Mouse (Mus musculus) lung, embryonic 14.5 days (tissue): ENCODE measurements around the gene BC030867. TPM values are rescaled to one million over a fixed set of nuclear protein-coding genes. Genes with fewer than 3 reads are reported as not detected.
A peak's percentile ranks its signal among the peaks of the same experiment; 100 is the strongest.
"Not testable (repeated sequence)": the region's sequence is repeated elsewhere in the genome, so short reads cannot be mapped to it uniquely, and the experiment has no call there.

Source experiments
- ATAC-seq: fragments of 200-750 bp; cut with Nextera tagmentation; 2 replicates; pipeline ENCODE4 v1.8.0; 2017; ENCODE audit warnings: mild to moderate bottlenecking, moderate TSS enrichment, moderate library complexity; ENCODE audit not compliant: insufficient read depth
- DNase-seq: peaks from one replicate; pipeline ENCODE4 v3.0.0-alpha.2; 2015
- H3K27ac ChIP-seq: fragments of 300-500 bp; sonication (generic); 2 replicates; pipeline ENCODE4 v1.5.1; 2014; ENCODE audit warnings: low read depth, mild to moderate bottlenecking, moderate library complexity
- H3K27me3 ChIP-seq: fragments of 300-500 bp; sonication (generic); 2 replicates; pipeline ENCODE4 v1.6.1; 2014; ENCODE audit warnings: low read length, control low read depth; ENCODE audit not compliant: insufficient read depth
- H3K36me3 ChIP-seq: fragments of 300-500 bp; sonication (generic); 2 replicates; pipeline ENCODE4 v1.6.1; 2014; ENCODE audit warnings: control low read depth; ENCODE audit not compliant: insufficient read depth
- H3K4me1 ChIP-seq: fragments of 300-500 bp; sonication (generic); 2 replicates; pipeline ENCODE4 v1.6.1; 2014; ENCODE audit warnings: antibody characterized with exemption, control low read depth; ENCODE audit not compliant: insufficient read depth
- H3K4me2 ChIP-seq: fragments of 300-500 bp; sonication (generic); 2 replicates; pipeline ENCODE4 v1.6.1; 2014; ENCODE audit warnings: mild to moderate bottlenecking
- H3K4me3 ChIP-seq: fragments of 300-500 bp; sonication (generic); 2 replicates; pipeline ENCODE4 v1.5.1; 2014; ENCODE audit warnings: low read depth, low read length
- H3K9ac ChIP-seq: fragments of 300-500 bp; sonication (generic); 2 replicates; pipeline ENCODE4 v1.6.1; 2014
- H3K9me3 ChIP-seq: fragments of 300-500 bp; sonication (generic); 2 replicates; pipeline ENCODE4 v1.6.1; 2016; ENCODE audit warnings: low read depth, low read length, control low read depth
- CTCF ChIP-seq: IDR thresholded peaks from 2 replicates; pipeline ENCODE4 v1.5.1; 2016; ENCODE audit warnings: antibody characterized with exemption, low read depth
- WGBS: fragments of 180-500 bp; shearing (Covaris S2); extraction: QIAGEN DNeasy Blood & Tissue Kit; methylation state at CpG from one replicate; pipeline ENCODE4 v1.1.7; 2014; 5-methylcytosine and 5-hydroxymethylcytosine counted together
- polyA plus RNA-seq: library from polyadenylated mRNA; unstranded; fragments of >200 nt; fragmentation: Nextera tagmentation; extraction: Ambion mirVana; gene quantifications from 2 replicates; pipeline ENCODE4 v1.2.1, GENCODE M21; 2014

BC030867 gene
- polyA plus RNA-seq, 1 experiment from 2014 or later, result 22.2 TPM

DNA sequence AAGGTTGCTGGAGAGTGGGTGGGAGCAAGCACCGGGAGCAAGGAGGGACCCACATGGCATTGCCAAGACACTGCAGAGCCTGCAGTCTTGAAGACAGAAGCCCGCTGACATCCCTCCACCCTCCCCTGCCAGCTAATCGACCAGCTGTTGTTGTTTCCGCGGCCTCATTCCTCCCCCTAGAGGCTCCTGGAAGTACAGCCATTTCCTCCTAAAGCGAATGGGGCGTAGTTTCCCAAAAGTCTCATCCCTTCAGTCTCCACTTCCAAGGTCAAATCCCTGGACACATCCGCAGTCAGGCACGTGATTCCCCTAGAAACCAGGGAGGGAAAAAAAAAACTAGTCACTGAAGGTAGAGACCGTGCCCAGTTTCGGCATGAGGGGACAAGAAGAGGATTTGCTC lies 18.8 kb downstream of the BC030867 start:
- Histone ChIP-seq H3K4me3 (no peak overlapping the region), H3K4me2 (peak overlapping the region; percentile 31; the same call in 1 of the 2 replicates), H3K9me3 (no peaks in the 10 kb centered on the region), H3K27me3 (no peaks in the 10 kb centered on the region), H3K9ac (no peak overlapping the region), H3K36me3 (peaks cover 13% of the 10 kb centered on the region), H3K27ac (no peak overlapping the region), H3K4me1 (no peaks in the 10 kb centered on the region)
- peak; percentile 90 for DNase-seq
- peak; percentile 67 for ATAC-seq
- TF ChIP-seq CTCF, result peak; percentile 86
- WGBS, result 4% methylated on average over 11 of the region's 11 CpGs

GRCm38 (mm10) chr11:102268520-102269244 lies 20.0 kb downstream of the BC030867 start, which contains the start of gene Asb16:
Asb16 (plus strand) TSS chr11:102268743.
- Histone ChIP-seq H3K27ac (no peak within 1 kb of the TSS), H3K4me1 (no peaks in the 10 kb centered on the region), H3K9ac (no peak within 1 kb of the TSS), H3K4me3 (no peak within 1 kb of the TSS), H3K36me3 (peaks cover 4% of the 10 kb centered on the region), H3K27me3 (no peaks in the 10 kb centered on the region), H3K9me3 (no peaks in the 10 kb centered on the region), H3K4me2 (no peak within 1 kb of the TSS)
- WGBS, result 77% methylated on average over 12 of the region's 12 CpGs
- DNase-seq (no peak), ATAC-seq (no peak)
- no peak for TF ChIP-seq CTCF

- no peak overlapping the region for H3K27ac ChIP-seq
- peak; percentile 18; the same call in 1 of the 2 replicates for TF ChIP-seq CTCF
- no peaks in the 10 kb centered on the region for H3K9me3 ChIP-seq
- DNase-seq (peak; percentile 77), ATAC-seq (peak; percentile 86)
- H3K9ac ChIP-seq, result peak overlapping the region; percentile 62
- H3K4me2 ChIP-seq, result peak overlapping the region; percentile 83
- no peaks in the 10 kb centered on the region for H3K4me1 ChIP-seq
- H3K36me3 ChIP-seq, result no peaks in the 10 kb centered on the region
- WGBS, result 2% methylated on average over 33 of the region's 33 CpGs
- peak overlapping the region; percentile 38 for H3K4me3 ChIP-seq
- no peaks in the 10 kb centered on the region for H3K27me3 ChIP-seq
Observed at GRCm38 (mm10) chr11:102276411-102276915, 27.8 kb downstream of the BC030867 start.

DNA sequence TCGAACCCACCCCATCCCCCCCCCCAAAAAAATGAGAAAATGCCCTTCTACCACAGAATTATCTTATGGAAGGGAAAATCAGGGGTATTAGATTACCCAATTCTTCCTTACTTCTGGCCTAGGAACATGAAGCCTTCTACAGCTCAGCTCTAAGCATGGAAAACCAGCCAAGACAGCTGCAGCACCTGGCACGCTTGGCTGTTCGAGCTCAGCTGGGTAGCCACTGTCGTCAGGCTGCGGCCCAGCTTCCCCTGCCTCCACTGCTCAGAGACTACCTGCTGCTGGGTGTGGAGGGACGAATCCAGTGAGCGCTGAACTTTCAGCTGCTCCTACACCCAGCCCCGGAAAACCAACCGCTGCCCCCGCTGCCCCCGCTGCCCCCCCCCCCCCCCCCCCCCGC lies 29.1 kb downstream of the BC030867 start:
- Histone ChIP-seq H3K4me1 (no peaks in the 10 kb centered on the region), H3K27me3 (no peaks in the 10 kb centered on the region), H3K36me3 (no peaks in the 10 kb centered on the region), H3K9me3 (no peaks in the 10 kb centered on the region), H3K9ac (no peak overlapping the region), H3K27ac (no peak overlapping the region), H3K4me3 (no peak overlapping the region), H3K4me2 (no peak overlapping the region)
- WGBS, result 67% methylated on average over 10 of the region's 12 CpGs
- DNase-seq, result no peak
- ATAC-seq, result no peak
- no peak for TF ChIP-seq CTCF

DNA sequence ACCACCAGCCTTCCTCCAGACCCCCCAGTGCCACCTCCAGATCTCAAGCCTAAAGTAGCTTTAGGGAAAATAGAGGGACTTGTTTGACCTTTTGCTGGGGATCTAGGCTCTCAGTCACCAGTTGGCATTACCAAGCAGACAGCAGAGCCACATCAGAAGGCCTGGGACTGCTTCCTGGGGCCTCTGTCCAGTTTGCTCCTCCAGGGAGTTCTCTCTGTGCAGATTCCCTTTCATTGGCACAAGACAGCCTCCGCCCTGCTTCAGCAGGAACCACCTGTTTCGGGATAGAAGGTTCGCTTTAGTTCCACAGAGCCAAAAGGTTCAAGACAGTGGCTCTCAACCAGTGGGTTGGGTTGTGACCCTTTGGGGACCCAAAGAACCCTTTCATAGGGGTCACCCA lies 30.9 kb downstream of the BC030867 start:
- Histone ChIP-seq H3K9me3 (no peaks in the 10 kb centered on the region), H3K9ac (no peak overlapping the region), H3K4me3 (no peak overlapping the region), H3K27ac (no peak overlapping the region), H3K36me3 (no peaks in the 10 kb centered on the region), H3K27me3 (no peaks in the 10 kb centered on the region), H3K4me2 (no peak overlapping the region), H3K4me1 (no peaks in the 10 kb centered on the region)
- WGBS, result 89% methylated on average over 3 of the region's 3 CpGs
- no peak for ATAC-seq
- no peak for DNase-seq
- TF ChIP-seq CTCF, result no peak

DNA sequence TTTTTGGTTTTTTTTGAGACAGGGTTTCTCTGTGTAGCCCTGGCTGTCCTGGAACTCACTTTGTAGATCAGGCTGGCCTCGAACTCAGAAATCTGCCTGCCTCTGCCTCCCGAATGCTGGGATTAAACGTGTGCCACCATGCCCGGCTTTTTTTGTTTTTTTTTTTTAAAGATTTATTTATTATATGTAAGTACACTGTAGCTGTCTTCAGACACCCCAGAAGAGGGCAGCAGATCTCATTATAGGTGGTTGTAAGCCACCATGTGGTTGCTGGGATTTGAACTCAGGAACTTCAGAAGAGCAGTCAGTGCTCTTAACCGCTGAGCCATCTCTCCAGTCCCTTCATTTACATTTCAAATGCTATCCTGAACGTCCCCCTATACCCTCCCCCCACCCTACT lies 31.6 kb downstream of the BC030867 start:
- not testable (repeated sequence) for H3K36me3 ChIP-seq, H3K27ac ChIP-seq, H3K9me3 ChIP-seq, DNase-seq, H3K9ac ChIP-seq, H3K4me3 ChIP-seq, H3K27me3 ChIP-seq, H3K4me1 ChIP-seq, H3K4me2 ChIP-seq, ATAC-seq
- 70% methylated on average over 6 of the region's 6 CpGs for WGBS

DNA sequence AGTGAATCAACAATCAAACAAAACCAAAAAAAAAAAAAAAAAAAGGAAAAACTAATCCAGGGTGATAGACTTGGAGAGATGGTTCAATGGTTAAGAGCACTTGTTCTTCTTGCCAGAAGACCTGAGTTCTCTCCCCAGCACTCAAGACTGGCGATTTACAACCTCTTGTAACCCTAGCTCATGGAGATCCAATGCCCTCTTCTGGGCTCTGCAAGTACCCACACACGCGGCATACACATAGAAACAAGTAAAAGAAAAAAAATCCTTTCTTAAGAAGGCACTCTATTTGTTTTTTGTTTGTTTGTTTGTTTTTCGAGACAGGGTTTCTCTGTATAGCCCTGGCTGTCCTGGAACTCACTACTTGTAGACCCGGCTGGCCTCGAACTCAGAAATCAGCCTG lies 35.2 kb downstream of the BC030867 start:
- Histone ChIP-seq H3K27ac (no peak overlapping the region; the same call in 1 of the 2 replicates), H3K4me1 (no peaks in the 10 kb centered on the region)
- WGBS, result 87% methylated on average over 6 of the region's 6 CpGs

More for the DNA sequence above, 35.2 kb downstream of the BC030867 start:
- Histone ChIP-seq H3K4me3 (no peak overlapping the region; the same call in 1 of the 2 replicates), H3K36me3 (peaks cover 19% of the 10 kb centered on the region), H3K27me3 (no peaks in the 10 kb centered on the region), H3K9me3 (no peaks in the 10 kb centered on the region), H3K9ac (no peak overlapping the region), H3K4me2 (peak overlapping the region; percentile 70)
- DNase-seq (no peak), ATAC-seq (no peak)
- TF ChIP-seq CTCF, result 0 out of 2 replicates have a peak, but pooled peaks have one; percentile 4
